Mouse (Mus musculus) megakaryocyte, embryonic 14.5 days (primary cell): ENCODE data around the gene Bcl9.

ENCODE experiments used
- FLI1 ChIP-seq: IDR thresholded peaks from 2 replicates; pipeline ENCODE4 v1.6.1; 2012; ENCODE audit warnings: low read length, inconsistent platforms, mixed read lengths
- GATA1 ChIP-seq: IDR thresholded peaks from 3 replicates; pipeline ENCODE4 v1.6.1; 2012; ENCODE audit warnings: mixed read lengths, low read length, inconsistent platforms, borderline replicate concordance

GRCm38 (mm10) chr3:97262235-97262634 lies 35.5 kb downstream of the Bcl9 start:
- no peak for TF ChIP-seq GATA1
- TF ChIP-seq FLI1, result no peak
